Mouse (Mus musculus) embryo, embryonic 10.5 days (tissue): Measurements from ENCODE around the gene Lmcd1.

ENCODE experiments used
- DNase-seq: peaks from one replicate; pipeline ENCODE4 v3.0.0-alpha.2; 2015; ENCODE audit warnings: low spot score

Gene Lmcd1

GRCm38 (mm10) chr6:112287671-112288070, 14.1 kb downstream of the Lmcd1 start:
- no peak for DNase-seq

GRCm38 (mm10) chr6:112288271-112288670, 14.7 kb downstream of the Lmcd1 start:
- no peak for DNase-seq

GRCm38 (mm10) chr6:112291146-112291545, 17.6 kb downstream of the Lmcd1 start:
- no peak for DNase-seq

- no peak for DNase-seq
These were observed 19.8 kb downstream of the Lmcd1 start for GRCm38 (mm10) chr6:112293320-112293719.

- DNase-seq, result no peak
These were observed 21.7 kb downstream of the Lmcd1 start for GRCm38 (mm10) chr6:112295269-112295668.

GRCm38 (mm10) chr6:112300146-112300545, 26.6 kb downstream of the Lmcd1 start:
- DNase-seq, result no peak

GRCm38 (mm10) chr6:112300633-112301032, 27.1 kb downstream of the Lmcd1 start:
- no peak for DNase-seq

GRCm38 (mm10) chr6:112302248-112302647, 28.7 kb downstream of the Lmcd1 start:
- no peak for DNase-seq

GRCm38 (mm10) chr6:112302814-112303383, 29.3 kb downstream of the Lmcd1 start:
- no peak for DNase-seq

GRCm38 (mm10) chr6:112304751-112305150, 31.2 kb downstream of the Lmcd1 start:
- no peak for DNase-seq

GRCm38 (mm10) chr6:112309330-112309938, 35.9 kb downstream of the Lmcd1 start:
- DNase-seq, result peak; percentile 27

- no peak for DNase-seq
These were observed 37.8 kb downstream of the Lmcd1 start for GRCm38 (mm10) chr6:112311385-112311784.

- DNase-seq, result no peak
These were observed 45.9 kb downstream of the Lmcd1 start for GRCm38 (mm10) chr6:112319449-112319848.

- DNase-seq, result no peak
These were observed 47.1 kb downstream of the Lmcd1 start for GRCm38 (mm10) chr6:112320679-112321078.

GRCm38 (mm10) chr6:112322916-112323315, 49.4 kb downstream of the Lmcd1 start:
- DNase-seq, result no peak

- DNase-seq, result no peak
These were observed 51.7 kb downstream of the Lmcd1 start for GRCm38 (mm10) chr6:112325213-112325612.

- no peak for DNase-seq
These were observed 54.2 kb downstream of the Lmcd1 start for GRCm38 (mm10) chr6:112327793-112328192.

- DNase-seq, result no peak
These were observed 57.1 kb downstream of the Lmcd1 start for GRCm38 (mm10) chr6:112330520-112331222.

- DNase-seq, result no peak
These were observed 57.7 kb downstream of the Lmcd1 start for GRCm38 (mm10) chr6:112331223-112331598.

GRCm38 (mm10) chr6:112333930-112334329, 60.4 kb downstream of the Lmcd1 start:
- no peak for DNase-seq

GRCm38 (mm10) chr6:112337667-112338066, 64.1 kb downstream of the Lmcd1 start:
- DNase-seq, result no peak

- DNase-seq, result no peak
These were observed 65.5 kb downstream of the Lmcd1 start for GRCm38 (mm10) chr6:112339016-112339415.

GRCm38 (mm10) chr6:112350452-112350851, 76.9 kb downstream of the Lmcd1 start:
- no peak for DNase-seq
